Mouse (Mus musculus) c-Kit-positive CD71-positive TER-119-negative erythroid progenitor cells, embryonic 14.5 days (primary cell): ENCODE data around the gene Raver1.

ENCODE experiments used
- DNase-seq: peaks from one replicate; pipeline ENCODE4 v3.0.0-alpha.2; 2013; ENCODE audit warnings: low read depth

The Raver1 gene

DNA sequence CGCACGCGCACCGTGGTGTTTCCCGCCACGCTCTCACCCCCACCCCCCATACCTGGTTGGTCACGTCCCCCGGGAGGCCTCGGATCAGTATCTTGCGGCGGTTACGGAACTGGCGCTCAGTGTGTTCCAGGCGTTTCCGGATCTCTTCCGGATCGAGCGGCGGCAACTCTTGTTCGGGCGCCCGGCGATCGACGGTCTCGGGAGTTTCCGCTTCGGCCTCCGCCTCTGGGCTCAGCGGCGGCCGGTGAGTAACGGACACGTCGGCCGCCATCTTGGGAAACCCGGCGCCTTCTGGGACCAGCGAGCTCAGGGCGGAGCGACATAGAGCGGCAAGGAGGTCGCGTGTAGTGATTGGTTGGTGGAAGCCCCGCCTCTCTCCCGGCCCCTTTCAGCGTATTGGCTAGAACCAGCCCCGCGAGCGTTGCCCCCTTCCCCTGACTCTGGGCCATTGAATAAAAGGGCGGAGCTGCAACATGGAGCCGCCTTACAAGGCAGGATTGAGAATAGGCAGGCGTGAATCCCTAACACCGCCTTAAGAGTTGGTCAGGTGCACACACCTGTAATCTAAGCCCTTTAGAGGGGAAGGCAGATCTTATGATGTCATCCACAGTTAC lies at the start of gene Raver1, which contains the start of gene Gm38431:
TSS of gene Raver1 (minus strand) at position 302 of the 614 bp plus-strand sequence.
TSS of gene Gm38431 (minus strand) at position 291 of the 614 bp plus-strand sequence.
- DNase-seq: peak; percentile 97

DNA sequence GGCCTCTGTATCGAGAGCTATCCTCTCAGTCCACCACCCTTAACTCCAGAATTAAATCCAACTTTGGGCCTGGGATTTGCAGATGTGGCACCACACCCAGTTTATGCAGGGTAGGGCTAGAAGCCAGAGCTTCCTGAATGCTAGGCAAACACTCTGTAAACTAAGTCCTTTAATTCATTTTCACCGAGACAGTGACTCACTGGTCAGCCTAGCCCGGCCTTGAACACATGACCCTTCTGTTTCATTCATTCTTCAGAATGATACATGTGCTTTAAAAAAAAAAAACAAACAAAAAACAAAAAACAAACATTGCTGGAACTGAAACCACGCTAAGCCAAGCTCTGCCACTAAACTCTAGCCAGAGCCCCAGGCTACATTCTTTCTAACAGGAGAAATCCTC lies 46.6 kb upstream of the Raver1 start:
- DNase-seq: no peak

DNA sequence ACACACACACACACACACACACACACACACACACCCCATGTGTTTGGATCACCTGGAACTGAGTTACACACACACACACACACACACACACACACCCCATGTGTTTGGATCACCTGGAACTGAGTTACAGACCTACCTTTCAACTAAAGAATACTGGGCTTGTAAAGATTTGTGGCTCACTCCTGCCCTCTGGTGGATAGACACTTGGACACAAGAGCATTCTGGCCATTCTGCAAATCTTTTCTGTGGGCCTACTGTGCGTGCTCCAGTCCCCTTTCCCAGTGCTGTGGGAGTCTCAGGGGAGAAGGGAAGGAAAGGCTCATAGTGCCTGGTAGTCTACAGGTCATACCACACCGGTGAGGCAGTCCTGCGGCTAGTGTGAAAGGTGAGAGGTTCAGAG lies 45.4 kb upstream of the Raver1 start:
- DNase-seq: peak; percentile 67

DNA sequence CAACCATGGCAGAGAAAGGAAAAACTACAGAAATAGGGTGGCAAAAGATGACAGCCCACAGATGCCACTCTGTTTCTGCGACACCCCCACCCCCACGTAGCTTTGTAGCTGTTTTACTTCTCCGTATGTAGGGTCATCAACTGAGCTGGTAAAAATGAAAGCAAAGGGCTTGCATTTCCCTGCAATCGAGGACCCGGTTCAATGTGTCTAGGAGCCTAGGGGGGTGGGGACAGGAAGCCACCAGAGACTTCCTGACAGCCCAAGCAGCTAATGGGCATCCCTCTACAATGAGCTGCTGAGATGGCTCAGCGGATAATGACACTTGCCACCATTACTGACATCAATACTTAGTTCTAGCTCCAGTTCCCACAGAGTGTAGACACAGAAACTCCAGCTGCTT lies 44.6 kb upstream of the Raver1 start:
- DNase-seq: no peak

DNA sequence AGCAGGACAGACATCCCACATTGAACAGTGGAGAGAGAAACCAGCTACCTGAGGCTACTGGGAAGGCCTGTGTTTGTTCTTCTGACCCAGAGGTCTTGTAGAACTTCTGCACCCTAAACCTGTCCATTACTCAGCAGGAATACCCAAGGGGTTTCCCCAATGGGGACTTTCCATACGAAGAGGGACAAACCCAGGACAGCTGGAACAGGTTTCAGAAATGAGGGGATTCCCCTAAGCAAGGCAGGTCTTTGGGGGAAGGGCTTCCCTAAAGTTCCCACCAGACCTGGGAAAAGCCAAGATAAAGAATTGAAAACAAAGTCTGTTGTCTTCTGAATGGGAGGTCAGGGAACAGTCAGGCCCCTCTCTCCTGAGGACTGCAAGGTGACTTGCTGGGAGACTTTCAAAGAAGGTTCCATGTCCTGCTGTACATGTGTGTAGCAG lies 44.2 kb upstream of the Raver1 start:
- DNase-seq: no peak

DNA sequence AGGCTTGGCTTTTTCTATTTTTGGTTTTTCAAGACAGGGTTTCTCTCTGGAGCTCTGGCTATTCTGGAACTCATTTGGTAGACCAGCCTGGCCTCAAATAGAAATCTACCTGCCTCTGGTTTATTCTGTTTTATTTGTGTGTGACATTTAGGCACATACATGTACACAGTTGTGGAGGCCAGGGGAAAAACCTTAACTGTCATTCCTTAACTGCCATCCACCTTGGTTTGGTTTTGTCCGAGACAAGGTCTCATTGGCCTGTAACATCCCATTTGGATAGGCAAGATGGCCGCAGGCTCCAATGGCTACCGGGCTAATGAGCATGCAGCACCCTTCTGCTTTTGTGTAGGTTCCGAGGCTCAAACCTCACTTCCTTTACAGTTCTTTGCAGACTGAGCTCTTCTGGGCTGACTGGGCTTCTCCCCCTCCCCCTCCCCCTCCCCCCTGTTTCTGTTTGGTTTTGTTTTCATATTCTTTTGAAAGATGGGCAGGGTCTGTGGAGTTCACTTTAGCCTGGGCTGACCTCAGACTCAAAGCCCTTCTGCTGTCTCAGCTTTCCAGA lies 43.6 kb upstream of the Raver1 start:
- DNase-seq: no peak

DNA sequence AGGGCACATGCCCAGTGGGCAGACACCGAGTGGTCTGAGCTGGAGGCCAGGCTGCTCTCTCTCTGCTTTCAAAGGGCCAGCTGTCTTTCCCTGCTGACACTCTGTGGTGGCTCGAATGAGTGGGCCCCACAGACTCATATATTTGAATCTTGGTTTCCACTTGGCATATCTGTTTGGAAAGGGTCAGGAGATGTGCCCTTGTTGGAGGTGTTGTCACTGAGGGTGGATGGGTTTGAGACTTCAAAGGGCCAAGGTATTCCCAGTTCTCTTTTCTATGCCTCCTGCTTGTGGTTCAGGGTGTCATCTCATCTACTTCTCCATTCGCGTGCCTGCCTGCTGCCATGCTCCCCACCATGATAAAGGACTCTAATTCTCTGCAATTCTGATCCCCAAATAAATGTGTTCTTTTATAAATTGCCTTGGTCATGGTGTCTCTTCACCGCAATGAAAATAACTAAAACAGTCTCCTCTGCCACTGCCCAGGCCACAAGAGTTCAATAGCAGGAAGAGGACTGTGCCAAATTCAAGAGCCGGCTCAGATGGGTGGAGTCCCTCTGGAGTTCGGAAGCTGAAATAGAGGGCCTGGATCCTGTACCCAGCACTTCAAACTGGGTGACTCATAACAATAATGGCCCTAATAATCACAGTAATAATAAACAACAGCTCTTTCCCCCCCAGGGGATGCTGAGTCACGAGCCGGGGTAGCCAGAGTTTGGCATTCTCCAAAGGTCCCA lies 43.0 kb upstream of the Raver1 start:
- no peak for DNase-seq

DNA sequence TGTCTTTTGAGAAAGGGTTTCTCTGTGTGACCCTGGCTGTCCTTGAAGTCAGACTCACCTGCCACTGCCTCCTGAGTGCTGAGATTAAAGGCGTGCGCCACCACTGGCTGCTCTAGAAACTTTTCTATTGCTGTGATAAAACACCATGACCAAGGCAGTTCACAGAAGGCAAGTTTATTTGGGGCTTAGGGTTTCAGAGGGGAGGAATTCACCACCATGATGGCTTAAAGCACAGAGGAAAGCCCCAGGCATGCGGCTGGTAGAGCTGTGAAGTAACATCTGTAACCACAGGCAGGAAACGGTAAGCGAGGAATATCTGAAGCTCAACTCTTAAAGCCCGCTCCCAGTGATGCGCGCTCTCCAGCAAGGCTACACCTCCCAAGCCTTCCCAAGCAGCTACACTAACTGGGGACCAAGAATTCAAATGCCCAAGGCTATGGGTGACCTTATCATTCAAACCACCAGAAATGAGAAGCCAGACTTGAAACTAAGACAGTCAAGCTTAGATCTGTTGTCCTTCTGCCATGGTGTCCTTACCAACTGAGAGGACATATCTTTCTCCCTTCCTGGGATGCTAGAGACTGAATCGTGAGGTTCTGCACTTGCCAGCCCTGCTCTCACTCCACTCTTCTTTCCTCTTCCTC lies 41.4 kb upstream of the Raver1 start:
- DNase-seq: no peak

DNA sequence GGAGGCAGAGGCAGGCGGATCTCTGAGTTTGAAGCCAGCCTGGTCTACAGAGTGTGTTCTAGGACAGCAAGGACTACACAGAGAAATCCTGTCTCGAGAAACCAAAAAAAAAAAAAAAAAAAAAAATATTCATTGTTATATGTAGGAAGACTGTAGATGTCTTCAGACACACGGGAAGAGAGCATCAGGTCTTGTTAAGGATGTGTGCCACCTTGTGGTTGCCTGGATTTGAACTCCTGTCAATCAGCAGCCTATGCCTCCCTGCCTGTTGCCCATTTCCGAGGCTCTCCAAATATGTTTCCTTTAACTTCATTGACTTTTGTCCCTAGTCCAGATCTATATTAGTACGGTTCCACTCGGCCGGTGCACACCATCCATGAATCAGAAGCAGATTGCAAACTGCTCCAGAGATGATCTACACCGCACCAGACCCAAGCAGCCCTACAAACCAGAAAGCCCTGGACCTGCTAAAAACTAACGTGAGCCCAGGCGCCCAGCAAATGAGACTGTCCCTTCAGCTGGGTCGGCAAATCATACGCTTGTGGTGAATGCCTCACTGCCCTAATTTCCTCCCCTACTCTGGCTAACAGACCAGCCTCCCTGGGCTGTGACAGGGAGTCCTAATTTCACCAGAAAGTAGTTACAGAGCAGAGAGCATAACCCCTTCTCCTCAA lies 40.4 kb upstream of the Raver1 start:
- no peak for DNase-seq

DNA sequence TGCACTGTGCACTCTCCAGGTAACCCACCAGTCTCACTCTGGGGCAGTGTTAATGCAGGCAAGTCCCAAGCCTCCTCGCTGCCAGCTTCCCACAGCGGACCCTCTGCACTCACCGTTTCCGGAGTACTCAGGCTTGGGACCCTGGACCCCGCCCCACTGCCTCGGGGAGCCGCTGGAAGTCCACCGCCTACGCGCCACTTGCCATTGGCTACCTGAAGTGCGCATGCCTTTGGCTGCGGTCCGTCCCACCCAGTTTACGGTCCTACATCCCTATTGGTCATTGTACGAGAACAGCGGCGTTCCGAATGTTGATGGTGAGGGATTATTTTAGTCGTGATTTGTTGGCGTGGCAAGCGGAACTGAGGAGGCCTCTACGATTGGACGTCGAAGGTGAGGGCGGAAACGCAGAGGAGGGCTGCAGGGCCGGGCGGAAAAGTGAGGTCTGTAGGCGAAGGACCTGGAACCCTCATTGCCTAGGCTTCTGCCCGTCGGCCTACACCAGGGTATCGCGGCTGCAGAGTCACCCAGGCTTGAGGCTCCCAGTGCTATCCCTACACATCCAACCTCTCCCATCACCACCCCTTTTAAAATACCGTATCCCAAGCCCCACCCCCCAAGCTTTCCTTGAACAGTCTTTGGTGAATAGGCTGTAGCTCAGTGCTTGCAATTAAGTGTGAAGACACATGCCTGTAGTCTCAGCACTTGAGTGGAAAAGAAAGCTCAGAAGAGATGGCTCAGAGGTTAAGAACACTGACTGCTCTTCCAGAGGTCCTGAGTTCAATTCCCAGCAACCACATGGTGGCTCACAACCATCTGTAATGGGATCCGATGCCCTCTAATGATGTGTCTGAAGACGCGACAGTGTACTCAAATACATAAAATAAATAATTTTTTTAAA lies 39.5 kb upstream of the Raver1 start, which contains the start of gene Tyk2:
TSS of gene Tyk2 (minus strand) at position 185 of the 898 bp plus-strand sequence.
- DNase-seq: peak; percentile 93

DNA sequence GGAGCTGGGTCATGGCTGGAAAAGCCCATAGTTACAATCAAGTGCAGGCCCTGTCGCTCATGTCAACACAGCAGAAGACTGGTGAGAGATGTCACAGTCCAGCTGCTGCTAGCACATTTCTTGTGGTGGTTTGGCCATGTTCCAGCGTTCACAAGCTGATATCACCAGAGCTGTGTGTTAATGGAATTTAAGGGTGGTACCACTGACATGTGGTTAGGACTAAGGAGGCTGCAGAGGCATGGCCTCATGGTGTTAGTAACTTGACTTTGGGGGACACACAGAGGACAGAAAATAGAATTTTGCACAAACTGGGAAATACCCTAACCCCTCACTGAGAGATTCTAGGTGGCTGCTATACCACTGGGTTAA lies 34.4 kb upstream of the Raver1 start:
- no peak for DNase-seq

DNA sequence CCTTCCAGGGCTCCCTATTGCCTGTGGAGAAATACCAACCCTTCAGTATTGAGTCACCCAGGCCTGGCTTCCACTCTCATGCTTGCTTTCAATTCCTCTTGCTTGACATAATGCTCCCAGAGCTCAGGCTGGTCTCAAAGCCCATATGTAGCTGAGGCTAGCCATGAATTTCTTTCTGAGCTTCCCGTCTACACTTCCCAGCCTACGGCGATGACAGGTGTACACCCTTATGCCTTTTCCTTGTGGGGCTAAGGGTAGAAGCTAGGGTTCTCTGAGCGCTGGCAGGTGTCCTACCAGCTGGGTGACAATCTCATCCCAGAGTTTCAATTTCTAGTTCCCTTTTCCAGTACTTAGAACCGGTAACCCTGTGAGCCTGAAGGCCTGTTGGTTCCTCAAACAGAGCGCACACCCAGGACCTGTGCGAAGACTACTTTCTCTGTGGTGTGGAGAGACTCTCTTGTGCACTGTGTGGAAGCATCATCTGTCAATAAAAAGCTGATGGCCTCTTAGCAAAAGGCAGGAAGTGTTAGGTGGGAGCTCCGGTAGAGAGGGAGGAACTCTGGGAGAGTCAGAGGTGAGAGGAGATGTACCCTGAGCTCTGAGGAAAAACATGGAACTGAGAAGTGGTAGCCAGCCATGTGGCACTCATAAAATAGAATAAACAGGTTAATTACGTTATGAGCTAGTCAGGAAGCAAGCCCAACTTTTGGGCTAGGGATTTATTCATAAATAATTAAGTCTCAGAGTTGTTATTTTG lies 33.9 kb upstream of the Raver1 start:
- no peak for DNase-seq

DNA sequence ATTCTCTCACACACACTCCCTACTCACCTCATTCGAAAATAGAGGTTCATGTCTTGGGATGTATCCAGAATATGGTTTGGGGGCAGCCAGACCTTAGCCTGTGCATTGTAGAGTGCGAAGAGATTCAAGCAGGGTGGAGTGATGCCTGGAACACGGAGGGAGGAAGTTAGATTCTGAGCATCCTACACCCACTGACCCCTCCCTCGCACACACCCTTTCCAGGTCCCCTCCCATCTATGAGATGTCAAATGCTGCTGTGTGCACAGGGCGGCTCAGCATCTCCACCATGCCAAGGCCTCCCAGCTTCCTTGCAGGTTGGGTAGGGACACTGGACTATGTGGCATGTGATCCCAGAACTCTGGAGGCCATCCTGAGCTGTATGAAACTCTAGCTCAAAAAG lies 33.0 kb upstream of the Raver1 start:
- DNase-seq: no peak

DNA sequence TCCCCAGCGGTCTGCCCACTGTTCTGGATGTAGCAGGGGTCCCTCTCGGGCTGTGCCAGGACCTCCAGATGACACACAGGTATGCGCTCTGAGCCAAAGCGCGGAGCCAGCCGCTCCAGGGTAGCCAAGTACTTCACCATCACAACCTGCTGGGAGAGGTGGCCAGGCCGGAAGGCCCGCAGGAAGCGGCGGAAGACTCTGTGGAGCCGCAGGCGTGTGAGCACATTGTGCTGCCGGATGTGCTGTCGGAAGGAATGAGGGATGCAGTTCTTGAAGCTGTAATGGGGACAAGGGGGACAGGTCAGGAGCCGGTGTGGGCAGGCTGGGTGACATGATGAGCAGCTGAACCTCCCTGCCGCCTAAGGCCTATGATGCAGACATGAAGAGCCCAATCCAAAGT lies 29.7 kb upstream of the Raver1 start:
- DNase-seq: no peak

DNA sequence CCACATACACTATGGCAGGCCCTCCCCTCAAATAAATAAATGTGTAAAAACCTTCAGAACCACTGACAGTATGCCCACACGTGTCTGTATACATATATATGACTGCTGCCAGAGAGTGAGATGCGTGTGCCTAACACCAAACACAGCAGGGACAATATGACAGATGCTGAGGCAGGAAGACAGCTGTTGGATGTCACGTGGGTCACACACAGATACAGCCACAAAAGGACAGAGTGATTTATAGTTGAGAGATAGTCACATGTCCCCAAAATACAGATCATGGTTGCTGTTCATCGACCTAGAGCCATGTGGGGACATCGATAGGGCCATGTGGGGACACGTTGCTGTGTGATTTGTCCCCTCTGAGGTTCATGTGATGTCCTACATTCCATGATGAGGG lies 25.3 kb upstream of the Raver1 start:
- DNase-seq: no peak

DNA sequence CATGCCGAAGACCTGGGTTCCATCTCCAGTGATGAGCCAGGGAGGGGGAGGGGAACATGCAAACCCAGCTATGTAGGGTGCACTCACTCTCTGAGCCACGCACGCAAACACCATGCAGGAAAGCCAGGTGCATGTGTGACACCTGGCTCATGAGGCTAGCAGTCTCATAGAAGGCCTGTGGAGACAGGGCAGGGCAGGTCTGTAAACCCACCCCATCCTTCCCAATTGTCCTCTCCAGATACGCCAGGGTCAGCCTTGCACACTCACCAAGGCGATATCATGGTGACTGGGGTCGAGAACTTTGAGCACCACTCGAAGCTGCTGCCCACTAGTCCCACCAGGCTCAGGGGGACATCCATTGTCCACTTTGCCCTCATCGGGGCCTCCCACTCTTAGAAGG lies 23.3 kb upstream of the Raver1 start:
- no peak for DNase-seq

DNA sequence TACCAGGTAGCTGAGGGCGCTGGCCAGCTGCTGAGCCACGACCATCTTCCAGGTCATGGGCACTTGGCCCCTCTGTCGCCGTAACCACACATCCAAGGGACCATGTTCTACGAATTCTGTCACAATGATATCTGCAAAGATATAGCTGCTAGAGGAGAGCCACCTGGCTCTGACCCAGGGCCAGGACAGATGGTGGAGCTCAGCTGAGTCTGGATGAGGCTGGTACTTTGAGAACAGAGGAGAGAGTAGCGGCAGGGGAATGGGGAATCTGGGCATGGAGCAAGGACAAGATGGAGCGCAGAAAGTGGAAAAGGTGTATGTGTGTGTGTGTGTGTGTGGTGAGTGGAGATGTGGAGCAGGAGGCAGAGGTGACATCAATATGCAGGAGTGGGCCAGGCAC lies 22.4 kb upstream of the Raver1 start:
- DNase-seq: no peak

DNA sequence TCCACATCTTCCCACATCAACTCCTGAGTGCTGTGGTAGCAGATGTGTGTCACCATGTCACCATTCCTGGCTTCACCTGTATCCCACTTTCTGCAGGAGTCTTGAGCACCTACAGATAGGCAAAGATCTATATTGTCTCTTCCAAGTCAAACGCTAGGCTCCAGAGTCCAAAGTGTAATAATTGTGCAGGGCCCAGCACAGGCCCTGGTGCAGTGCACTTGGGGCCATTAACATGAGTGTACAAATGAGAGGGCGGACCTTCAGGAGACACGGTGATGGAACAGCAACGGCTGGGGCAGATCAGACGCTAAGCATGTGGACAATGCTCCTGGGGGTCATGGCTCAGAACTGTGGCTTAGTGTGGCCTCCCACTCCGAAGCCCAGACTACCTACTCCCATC lies 21.9 kb upstream of the Raver1 start:
- no peak for DNase-seq

DNA sequence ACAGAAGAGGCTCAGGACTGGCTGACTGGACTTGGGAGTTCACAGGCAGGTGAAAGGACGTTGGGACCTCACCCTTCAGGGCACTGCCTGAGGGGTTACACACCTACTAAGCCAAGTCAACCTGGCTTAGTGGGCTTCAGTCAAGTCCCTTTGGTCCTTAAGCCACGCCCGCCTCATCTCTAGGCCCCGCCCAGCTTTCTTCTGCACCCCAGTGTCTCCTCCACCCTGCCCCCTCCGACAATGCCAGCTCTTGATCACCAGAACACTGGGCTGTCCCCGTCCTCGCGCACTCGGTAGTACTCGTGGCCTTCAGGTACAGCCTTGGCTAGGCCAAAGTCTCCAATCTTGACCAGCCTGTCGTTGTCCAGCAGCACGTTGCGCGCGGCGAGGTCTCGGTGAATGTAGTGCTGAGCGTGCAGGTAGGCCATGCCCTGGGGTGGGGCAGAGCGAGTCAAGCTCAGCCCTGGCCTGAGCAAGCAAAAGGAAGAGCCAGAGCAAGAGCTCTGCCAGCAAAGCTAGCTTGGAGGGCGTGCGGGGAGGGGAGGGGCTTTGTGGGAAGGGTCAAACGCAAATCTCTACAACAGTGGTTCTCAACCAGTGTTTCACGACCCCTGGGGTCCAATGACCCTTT lies 15.9 kb upstream of the Raver1 start:
- DNase-seq: no peak
